Mouse (Mus musculus) CH12.LX (cell line): ENCODE measurements around the gene Rps6ka4. TPM values are rescaled to one million over a fixed set of nuclear protein-coding genes. Genes with fewer than 3 reads are reported as not detected.

Experiments used
- DNase-seq: peaks from one replicate; pipeline ENCODE4 v3.0.0-alpha.2; 2013; ENCODE audit errors: extremely low read depth
- H3K27ac ChIP-seq: 2 replicates; pipeline ENCODE4 v1.5.1; 2012; ENCODE audit warnings: low read depth, mild to moderate bottlenecking, control low read depth, moderate library complexity; ENCODE audit not compliant: insufficient read depth
- H3K27me3 ChIP-seq: replicated peaks from 2 replicates; pipeline ENCODE3; 2012; ENCODE audit warnings: inconsistent platforms
- H3K36me3 ChIP-seq, 2 experiments: replicated peaks in 1 of 2; 2 replicates each; pipeline versions ENCODE3 to v1.6.1; 2012; ENCODE audit warnings: inconsistent platforms in 1 of 2, low read length in 1 of 2, mild to moderate bottlenecking in 1 of 2, mixed read lengths in 1 of 2, moderate library complexity in 1 of 2; ENCODE audit not compliant: control insufficient read depth in 1 of 2, insufficient read depth in 1 of 2
- H3K4me1 ChIP-seq, 2 experiments: 2 replicates each; pipeline ENCODE4 v1.6.1; 2012; ENCODE audit warnings: inconsistent platforms in 1 of 2, moderate library complexity in 1 of 2; ENCODE audit not compliant: insufficient read depth in 2 of 2, control insufficient read depth in 1 of 2
- H3K4me2 ChIP-seq: 2 replicates; pipeline ENCODE4 v1.6.1; 2012; ENCODE audit warnings: low read depth, mild to moderate bottlenecking, control low read depth; ENCODE audit not compliant: poor library complexity, insufficient read depth, severe bottlenecking
- H3K4me3 ChIP-seq, 3 experiments: fragments of 150-350 bp in 1 of 3; sonication (generic) in 1 of 3; replicated peaks in 1 of 3; 2 replicates each; pipeline versions ENCODE3 to v1.5.1; 2011 to 2012; ENCODE audit warnings: low read depth in 2 of 3, low read length in 2 of 3, mild to moderate bottlenecking in 2 of 3, moderate library complexity in 2 of 3, control low read depth in 1 of 3, improper control_type of control experiment in 1 of 3, inconsistent platforms in 1 of 3, mixed read lengths in 1 of 3; ENCODE audit not compliant: poor library complexity in 1 of 3
- H3K79me2 ChIP-seq: replicated peaks from 2 replicates; pipeline ENCODE4 v1.6.1; 2012; ENCODE audit warnings: mild to moderate bottlenecking, moderate library complexity; ENCODE audit not compliant: control insufficient read depth, poor library complexity, insufficient read depth, severe bottlenecking; ENCODE audit errors: extremely low read depth
- H3K9ac ChIP-seq: 2 replicates; pipeline ENCODE4 v1.6.1; 2012; ENCODE audit warnings: low read depth, mild to moderate bottlenecking, control low read depth, moderate library complexity; ENCODE audit not compliant: insufficient read depth
- H3K9me3 ChIP-seq: replicated peaks from 2 replicates; pipeline ENCODE3; 2012; ENCODE audit warnings: low read length, inconsistent platforms, mixed read lengths
- CHD2 ChIP-seq: IDR thresholded peaks from 2 replicates; pipeline ENCODE4 v1.6.1; 2011; ENCODE audit warnings: low read length, improper control_type of control experiment
- CTCF ChIP-seq, 2 experiments: IDR thresholded peaks in 1 of 2; conservative IDR thresholded peaks in 1 of 2; 2 replicates each; pipeline ENCODE4 v1.5.1; 2011 to 2012; ENCODE audit warnings: low read depth in 2 of 2, low read length in 2 of 2, improper control_type of control experiment in 1 of 2, inconsistent platforms in 1 of 2, mild to moderate bottlenecking in 1 of 2, moderate library complexity in 1 of 2
- ELF1 ChIP-seq: IDR thresholded peaks from 2 replicates; pipeline ENCODE4 v1.6.1; 2014; ENCODE audit warnings: low read depth, mild to moderate bottlenecking, inconsistent platforms, low read length, improper control_type of control experiment
- GABPA ChIP-seq: IDR thresholded peaks from 2 replicates; pipeline ENCODE4 v1.6.1; 2012; ENCODE audit warnings: low read depth, low read length, improper control_type of control experiment, inconsistent platforms; ENCODE audit not compliant: insufficient replicate concordance
- JUND ChIP-seq: conservative IDR thresholded peaks from 2 replicates; pipeline ENCODE4 v1.6.1; 2011; ENCODE audit warnings: low read depth, low read length, improper control_type of control experiment
- KAT2A ChIP-seq: IDR thresholded peaks from 2 replicates; pipeline ENCODE4 v1.6.1; 2012; ENCODE audit warnings: low read length, improper control_type of control experiment, inconsistent platforms; ENCODE audit not compliant: insufficient replicate concordance
- MAFK ChIP-seq: IDR thresholded peaks from 2 replicates; pipeline ENCODE4 v1.6.1; 2011; ENCODE audit warnings: low read length, improper control_type of control experiment; ENCODE audit not compliant: insufficient replicate concordance
- MAX ChIP-seq: IDR thresholded peaks from 2 replicates; pipeline ENCODE4 v1.6.1; 2011; ENCODE audit warnings: low read length, improper control_type of control experiment
- MYC ChIP-seq: IDR thresholded peaks from 2 replicates; pipeline ENCODE4 v1.6.1; 2011; ENCODE audit warnings: low read depth, mild to moderate bottlenecking, improper control_type of control experiment, low read length
- NELFE ChIP-seq: IDR thresholded peaks from 2 replicates; pipeline ENCODE4 v1.6.1; 2011; ENCODE audit warnings: low read depth, low read length, improper control_type of control experiment
- PAX5 ChIP-seq: IDR thresholded peaks from 2 replicates; pipeline ENCODE4 v1.6.1; 2012; ENCODE audit warnings: low read length, inconsistent platforms, mixed read lengths
- POLR2A ChIP-seq: IDR thresholded peaks from 2 replicates; pipeline ENCODE4 v1.6.1; 2011; ENCODE audit warnings: low read depth, mild to moderate bottlenecking, improper control_type of control experiment, low read length
- POLR2AphosphoS2 ChIP-seq: IDR thresholded peaks from 2 replicates; pipeline ENCODE4 v1.6.1; 2011; ENCODE audit warnings: low read depth, low read length, improper control_type of control experiment
- RAD21 ChIP-seq: IDR thresholded peaks from 2 replicates; pipeline ENCODE4 v1.6.1; 2011; ENCODE audit warnings: low read depth, mild to moderate bottlenecking, low read length, improper control_type of control experiment, moderate library complexity
- SIN3A ChIP-seq: IDR thresholded peaks from 2 replicates; pipeline ENCODE4 v1.6.1; 2012; ENCODE audit warnings: low read length, improper control_type of control experiment, inconsistent platforms
- SMC3 ChIP-seq: IDR thresholded peaks from 2 replicates; pipeline ENCODE4 v1.6.1; 2011; ENCODE audit warnings: low read depth, low read length, improper control_type of control experiment
- TBP ChIP-seq: conservative IDR thresholded peaks from 2 replicates; pipeline ENCODE4 v1.6.1; 2011; ENCODE audit warnings: low read depth, low read length, improper control_type of control experiment
- UBTF ChIP-seq: IDR thresholded peaks from 2 replicates; pipeline ENCODE4 v1.6.1; 2012; ENCODE audit warnings: low read depth, mild to moderate bottlenecking, inconsistent platforms, low read length, improper control_type of control experiment, moderate library complexity
- USF1 ChIP-seq: IDR thresholded peaks from 2 replicates; pipeline ENCODE4 v1.6.1; 2014; ENCODE audit warnings: low read depth, mild to moderate bottlenecking, inconsistent platforms, low read length, improper control_type of control experiment
- USF2 ChIP-seq: conservative IDR thresholded peaks from 2 replicates; pipeline ENCODE4 v1.6.1; 2011; ENCODE audit warnings: low read depth, low read length, improper control_type of control experiment
- ZC3H11A ChIP-seq: IDR thresholded peaks from 2 replicates; pipeline ENCODE4 v1.6.1; 2012; ENCODE audit warnings: low read depth, mild to moderate bottlenecking, inconsistent platforms, low read length, improper control_type of control experiment
- ZKSCAN1 ChIP-seq: IDR thresholded peaks from 2 replicates; pipeline ENCODE4 v1.6.1; 2012; ENCODE audit warnings: low read depth, inconsistent platforms, low read length, improper control_type of control experiment, borderline replicate concordance
- ZMIZ1 ChIP-seq: IDR thresholded peaks from 2 replicates; pipeline ENCODE4 v1.6.1; 2012; ENCODE audit warnings: low read depth, mild to moderate bottlenecking, inconsistent platforms, low read length, improper control_type of control experiment
- ZNF384 ChIP-seq: IDR thresholded peaks from 2 replicates; pipeline ENCODE4 v1.6.1; 2012; ENCODE audit warnings: low read depth, low read length, improper control_type of control experiment, inconsistent platforms
- dilution Hi-C: fragments of 300-500 bp; cut with MboI; formaldehyde crosslinking; loops from 2 replicates; pipeline ENCODE4 v1.14.3; 2020; ENCODE audit warnings: low sequenced_read_pairs; ENCODE audit not compliant: extremely low pct_unique_long_range_greater_than_20kb, extremely low pct_ligation_motif_present
- in situ Hi-C: fragments of 300-500 bp; cut with MboI; formaldehyde crosslinking; loops from 3 replicates; pipeline ENCODE4 v1.14.3; 2019; ENCODE audit warnings: low sequenced_read_pairs, low pct_ligation_motif_present, low pct_unique_long_range_greater_than_20kb, mixed read lengths
- polyA plus RNA-seq: library from polyadenylated mRNA; unstranded; fragments of >175 nt; gene quantifications from 2 replicates; pipeline ENCODE4 v1.2.1, GENCODE M21; 2012; ENCODE audit warnings: low read depth; ENCODE audit not compliant: insufficient read length
- total RNA-seq, 2 experiments: library from RNA; depleted of rRNA; stranded (reverse); fragments of 300-350 nt in 1 of 2; fragments of >200 nt in 1 of 2; gene quantifications; 2 replicates each; pipeline ENCODE4 v1.2.3; 2012 to 2014

Gene Rps6ka4
- total and polyA plus RNA-seq, 3 experiments: 6.6 to 14.0 (median 7.8) TPM

- dilution Hi-C loops: no loop called here
Observed at GRCm38 (mm10) chr19:6820538-6821195, 19.8 kb downstream of the Rps6ka4 start.

DNA sequence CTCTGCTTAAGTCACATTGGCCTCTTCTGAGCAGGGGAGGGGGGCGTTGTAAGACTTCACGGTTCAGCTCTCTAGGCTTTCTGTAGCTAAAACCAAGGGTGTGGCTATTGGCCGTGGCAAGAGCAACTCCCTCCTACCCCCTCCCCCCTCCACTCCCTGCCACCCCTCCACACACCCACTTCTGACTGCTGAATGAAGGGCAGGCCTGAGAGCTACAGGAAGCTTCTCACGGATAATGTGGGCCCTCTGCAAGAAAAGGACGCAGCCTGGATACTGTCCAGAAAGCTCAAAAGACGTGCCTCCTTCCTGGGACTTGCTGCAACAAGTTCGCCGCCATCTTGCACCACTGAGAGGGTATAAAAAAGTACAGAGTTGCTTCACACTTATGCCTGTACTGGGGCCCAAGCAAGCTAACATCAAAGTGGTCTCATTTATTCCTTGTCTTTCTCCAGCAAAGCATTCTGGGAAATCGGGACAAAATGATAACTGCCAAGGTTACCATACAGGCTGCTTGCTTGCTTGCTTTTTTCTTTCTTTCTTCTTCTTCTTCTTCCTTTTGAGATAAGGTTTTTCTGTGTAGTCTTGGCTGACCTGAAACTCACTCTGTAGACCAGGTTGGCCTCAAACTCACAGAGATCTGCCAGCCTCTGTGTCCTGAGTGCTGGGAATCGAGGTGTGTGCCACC is 21.2 kb downstream of the Rps6ka4 start:
- no peak overlapping the region for H3K4me2 ChIP-seq
- H3K79me2 ChIP-seq: no peaks in the 10 kb centered on the region
- H3K9me3 ChIP-seq: peaks cover 10% of the 10 kb centered on the region
- H3K4me1 ChIP-seq: peaks cover 0 to 3% of the 10 kb centered on the region in 2 experiments; a peak in 2 of 4 replicates
- H3K27me3 ChIP-seq: no peaks in the 10 kb centered on the region
- TF ChIP-seq ZC3H11A (no peak), UBTF (no peak), MAFK (no peak), MAX (no peak), USF1 (no peak), MYC (no peak), POLR2A (no peak), CTCF (conservative IDR thresholded peaks at IDR 0.05 in 1 of 2, IDR thresholded peaks at IDR 0.05 in 1 of 2; ENCODE audit: low read depth in 2 of 2, low read length in 2 of 2) (no peak), PAX5 (no peak), NELFE (no peak)
- TF ChIP-seq, all 38 proteins: peak for 0
- no peak for DNase-seq
- Histone ChIP-seq H3K4me3 (no peak overlapping the region), H3K27ac (no peak overlapping the region), H3K9ac (no peak overlapping the region), H3K36me3 (no peaks in the 10 kb centered on the region)
- dilution Hi-C loops: no loop called here
- in situ Hi-C loops: no loop called here

More at GRCm38 (mm10) chr19:6820538-6821195, 19.8 kb downstream of the Rps6ka4 start:
- Histone ChIP-seq H3K4me3 (no peak overlapping the region), H3K79me2 (no peaks in the 10 kb centered on the region), H3K4me2 (no peak overlapping the region), H3K4me1 (peaks cover 0 to 3% of the 10 kb centered on the region in 2 experiments; a peak in 2 of 4 replicates), H3K27me3 (no peaks in the 10 kb centered on the region), H3K9me3 (no peaks in the 10 kb centered on the region), H3K9ac (no peak overlapping the region), H3K27ac (no peak overlapping the region), H3K36me3 (no peaks in the 10 kb centered on the region)
- DNase-seq: no peak
- no peak for TF ChIP-seq ZC3H11A
- no peak for TF ChIP-seq ZMIZ1
- TF ChIP-seq MAX: no peak
- no peak for TF ChIP-seq SMC3
- TF ChIP-seq ZNF384: no peak
- TF ChIP-seq POLR2A: no peak
- TF ChIP-seq TBP: no peak
- no peak for TF ChIP-seq ELF1
- TF ChIP-seq CHD2: no peak
- TF ChIP-seq CTCF (conservative IDR thresholded peaks at IDR 0.05 in 1 of 2, IDR thresholded peaks at IDR 0.05 in 1 of 2; ENCODE audit: low read depth in 2 of 2, low read length in 2 of 2): no peak
- no peak for TF ChIP-seq SIN3A
- no peak for TF ChIP-seq RAD21
- no peak for TF ChIP-seq POLR2AphosphoS2
- TF ChIP-seq GABPA: no peak
- no peak for TF ChIP-seq ZKSCAN1
- no peak for TF ChIP-seq JUND
- no peak for TF ChIP-seq MAFK
- no peak for TF ChIP-seq KAT2A
- no peak for TF ChIP-seq USF2
- in situ Hi-C loops: no loop called here
